Mouse (Mus musculus) lung, embryonic 16.5 days (tissue): ENCODE data around the gene Gm13290. TPM values are rescaled to one million over a fixed set of nuclear protein-coding genes. Genes with fewer than 3 reads are reported as not detected.
"Not testable (repeated sequence)": the region's sequence is repeated elsewhere in the genome, so short reads cannot be mapped to it uniquely, and the experiment has no call there.

Source experiments
- ATAC-seq: fragments of 200-750 bp; cut with Nextera tagmentation; 2 replicates; pipeline ENCODE4 v1.8.0; 2017; ENCODE audit warnings: low read depth, mild to moderate bottlenecking, moderate library complexity
- H3K27ac ChIP-seq: fragments of 300-500 bp; sonication (generic); 2 replicates; pipeline ENCODE4 v1.5.1; 2014; ENCODE audit warnings: mild to moderate bottlenecking, control low read depth, low read length
- H3K27me3 ChIP-seq: fragments of 300-500 bp; sonication (generic); 2 replicates; pipeline ENCODE4 v1.6.1; 2014; ENCODE audit warnings: low read depth, low read length, mixed read lengths; ENCODE audit not compliant: control insufficient read depth, insufficient read depth
- H3K36me3 ChIP-seq: fragments of 300-500 bp; sonication (generic); 2 replicates; pipeline ENCODE4 v1.6.1; 2014; ENCODE audit warnings: low read length; ENCODE audit not compliant: control insufficient read depth, insufficient read depth
- H3K4me1 ChIP-seq: fragments of 300-500 bp; sonication (generic); replicated peaks from 2 replicates; pipeline ENCODE4 v1.6.1; 2014; ENCODE audit warnings: low read length, mixed read lengths; ENCODE audit not compliant: control insufficient read depth, insufficient read depth
- H3K4me2 ChIP-seq: fragments of 300-500 bp; sonication (generic); 2 replicates; pipeline ENCODE4 v1.6.1; 2014; ENCODE audit warnings: low read depth, low read length, control low read depth
- H3K4me3 ChIP-seq: fragments of 300-500 bp; sonication (generic); 2 replicates; pipeline ENCODE4 v1.5.1; 2014; ENCODE audit warnings: mild to moderate bottlenecking, low read length, control low read depth
- H3K9ac ChIP-seq: fragments of 300-500 bp; sonication (generic); 2 replicates; pipeline ENCODE4 v1.6.1; 2014; ENCODE audit warnings: low read length, control low read depth
- H3K9me3 ChIP-seq: fragments of 300-500 bp; sonication (generic); 2 replicates; pipeline ENCODE4 v1.6.1; 2016; ENCODE audit warnings: low read length; ENCODE audit not compliant: control insufficient read depth
- WGBS: fragments of 180-500 bp; shearing (Covaris S2); extraction: QIAGEN DNeasy Blood & Tissue Kit; methylation state at CpG from one replicate; pipeline ENCODE4 v1.1.7; 2014; 5-methylcytosine and 5-hydroxymethylcytosine counted together
- polyA plus RNA-seq: library from polyadenylated mRNA; unstranded; fragments of >200 nt; fragmentation: Nextera tagmentation; extraction: Ambion mirVana; gene quantifications from 2 replicates; pipeline ENCODE4 v1.2.1, GENCODE M21; 2015

The Gm13290 gene
- polyA plus RNA-seq: 0.38 and 0.49 TPM in 2 replicates

- not testable (repeated sequence) for H3K4me1 ChIP-seq, H3K27me3 ChIP-seq, H3K36me3 ChIP-seq, H3K4me3 ChIP-seq, H3K9ac ChIP-seq, H3K27ac ChIP-seq, H3K9me3 ChIP-seq, ATAC-seq, H3K4me2 ChIP-seq
- no CpG with 5 or more reads among the region's 32 CpGs for WGBS
Observed at GRCm38 (mm10) chr4:88773534-88773933, at the start of gene Gm13290. Gm13290 (plus strand) TSS chr4:88773834.

DNA sequence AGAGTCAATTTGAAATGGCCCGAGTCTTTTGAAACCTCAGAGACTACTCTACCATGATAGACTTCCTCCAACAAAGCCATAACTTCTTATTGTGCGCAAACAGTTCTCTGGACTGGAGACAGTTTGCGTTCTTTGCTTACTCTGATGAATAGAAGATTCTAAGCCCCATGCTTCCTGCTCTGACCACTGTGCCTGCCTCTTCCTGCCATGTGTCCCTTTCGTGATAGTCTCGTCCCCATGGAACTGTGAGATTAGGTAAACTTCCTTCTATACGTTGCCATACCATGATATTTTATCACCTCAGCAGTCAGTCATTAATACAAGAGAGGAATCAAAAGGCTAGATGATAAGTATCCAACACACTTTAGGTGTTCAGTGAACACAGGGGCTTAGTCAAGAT is 46.9 kb upstream of the Gm13290 start:
- Histone ChIP-seq H3K9me3 (no peaks in the 10 kb centered on the region), H3K4me2 (no peak overlapping the region), H3K27me3 (no peaks in the 10 kb centered on the region), H3K9ac (no peak overlapping the region), H3K4me3 (no peak overlapping the region), H3K27ac (no peak overlapping the region), H3K36me3 (no peaks in the 10 kb centered on the region), H3K4me1 (no peaks in the 10 kb centered on the region)
- WGBS: 69% methylated on average over 6 of the region's 6 CpGs
- ATAC-seq: no peak

GRCm38 (mm10) chr4:88727324-88727723 is 46.3 kb upstream of the Gm13290 start:
- H3K4me3 ChIP-seq: no peak overlapping the region
- H3K27ac ChIP-seq: no peak overlapping the region
- H3K9me3 ChIP-seq: no peaks in the 10 kb centered on the region
- no peak overlapping the region for H3K9ac ChIP-seq
- no peak for ATAC-seq
- no peaks in the 10 kb centered on the region for H3K36me3 ChIP-seq
- 3% methylated on average over 1 of the region's 1 CpGs for WGBS
- no peak overlapping the region for H3K4me2 ChIP-seq
- no peaks in the 10 kb centered on the region for H3K27me3 ChIP-seq
- no peaks in the 10 kb centered on the region for H3K4me1 ChIP-seq

DNA sequence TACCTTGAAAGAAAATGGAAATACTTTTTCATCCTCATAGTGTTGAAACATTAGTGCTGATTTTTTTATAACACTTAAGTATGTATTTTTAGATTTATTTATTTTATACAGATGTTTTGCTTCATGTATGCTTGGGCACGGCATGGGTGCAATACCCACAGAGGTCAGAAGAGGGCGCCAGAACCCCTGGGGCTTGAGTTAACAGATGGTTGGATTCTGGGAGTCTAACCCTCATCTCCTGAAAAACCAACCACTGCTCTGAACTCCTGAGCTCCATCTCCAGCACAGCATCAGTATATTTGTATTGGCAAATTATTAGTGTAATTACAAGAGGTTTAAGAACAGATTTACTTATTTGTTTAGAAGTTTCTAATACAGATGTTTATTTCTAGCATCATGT is 35.2 kb upstream of the Gm13290 start:
- no peak overlapping the region for H3K4me2 ChIP-seq
- ATAC-seq: peak; percentile 57; the same call in 1 of the 2 replicates
- H3K27ac ChIP-seq: no peak overlapping the region
- no peak overlapping the region for H3K9ac ChIP-seq
- H3K36me3 ChIP-seq: no peaks in the 10 kb centered on the region
- H3K27me3 ChIP-seq: no peaks in the 10 kb centered on the region
- H3K9me3 ChIP-seq: no peaks in the 10 kb centered on the region
- no peak overlapping the region for H3K4me3 ChIP-seq
- H3K4me1 ChIP-seq: 0 out of 2 replicates have a peak, but pooled peaks cover 5% of the 10 kb centered on the region
- 4% methylated on average over 2 of the region's 2 CpGs for WGBS

GRCm38 (mm10) chr4:88739036-88739435 is 34.6 kb upstream of the Gm13290 start:
- 81% methylated on average over 6 of the region's 6 CpGs for WGBS
- H3K9ac ChIP-seq: no peak overlapping the region
- no peak overlapping the region for H3K4me3 ChIP-seq
- no peaks in the 10 kb centered on the region for H3K27me3 ChIP-seq
- H3K9me3 ChIP-seq: no peaks in the 10 kb centered on the region
- H3K36me3 ChIP-seq: no peaks in the 10 kb centered on the region
- no peak overlapping the region for H3K27ac ChIP-seq
- H3K4me2 ChIP-seq: no peak overlapping the region
- ATAC-seq: no peak
- H3K4me1 ChIP-seq: 0 out of 2 replicates have a peak, but pooled peaks cover 5% of the 10 kb centered on the region

- H3K4me3 ChIP-seq: no peak overlapping the region
- H3K27ac ChIP-seq: no peak overlapping the region
- no peak overlapping the region for H3K4me2 ChIP-seq
- 87% methylated on average over 4 of the region's 4 CpGs for WGBS
- 0 out of 2 replicates have a peak, but pooled peaks cover 5% of the 10 kb centered on the region for H3K4me1 ChIP-seq
- H3K9ac ChIP-seq: no peak overlapping the region
- no peaks in the 10 kb centered on the region for H3K27me3 ChIP-seq
- no peaks in the 10 kb centered on the region for H3K9me3 ChIP-seq
- no peaks in the 10 kb centered on the region for H3K36me3 ChIP-seq
- no peak for ATAC-seq
Observed at GRCm38 (mm10) chr4:88741426-88741825, 32.2 kb upstream of the Gm13290 start.

DNA sequence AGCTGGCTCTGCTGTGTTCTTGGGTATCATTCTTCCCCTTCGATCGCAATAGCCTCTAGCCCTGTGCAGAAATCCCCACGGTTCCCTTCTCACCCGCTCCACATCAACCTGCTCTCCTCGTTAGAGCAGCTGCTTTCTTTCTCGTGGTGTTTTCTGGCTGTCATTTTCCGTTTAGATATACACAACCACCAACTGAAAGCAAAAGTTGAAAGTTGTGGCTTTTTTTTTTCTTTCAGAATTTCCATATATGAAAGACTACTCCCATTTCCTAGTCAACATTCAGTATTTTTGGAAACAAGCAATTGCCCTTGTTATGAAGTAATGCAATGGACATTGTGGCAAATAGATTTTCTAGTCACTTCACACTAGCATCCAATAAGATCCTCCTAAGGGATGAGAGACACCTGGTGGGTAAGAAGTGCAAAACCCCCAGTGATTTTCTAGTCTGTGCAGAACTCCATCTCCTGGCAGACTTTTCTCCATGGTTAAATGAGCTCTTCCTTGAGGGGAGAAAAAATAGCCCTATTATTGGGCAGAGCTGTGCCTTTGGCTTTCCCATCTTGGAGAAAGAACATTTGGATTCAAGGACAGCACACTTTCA is 30.8 kb upstream of the Gm13290 start:
- Histone ChIP-seq H3K27me3 (no peaks in the 10 kb centered on the region), H3K36me3 (no peaks in the 10 kb centered on the region), H3K4me1 (0 out of 2 replicates have a peak, but pooled peaks cover 5% of the 10 kb centered on the region), H3K9me3 (no peaks in the 10 kb centered on the region), H3K9ac (no peak overlapping the region), H3K27ac (peak overlapping the region; percentile 7; the same call in 1 of the 2 replicates), H3K4me2 (no peak overlapping the region), H3K4me3 (no peak overlapping the region)
- WGBS: 54% methylated on average over 7 of the region's 7 CpGs
- ATAC-seq: 0 out of 2 replicates have a peak, but pooled peaks have one; percentile 38

GRCm38 (mm10) chr4:88744207-88744606 is 29.4 kb upstream of the Gm13290 start:
- Histone ChIP-seq H3K4me2 (no peak overlapping the region), H3K4me1 (0 out of 2 replicates have a peak, but pooled peaks cover 5% of the 10 kb centered on the region), H3K9me3 (no peaks in the 10 kb centered on the region), H3K27ac (no peak overlapping the region), H3K9ac (no peak overlapping the region), H3K36me3 (no peaks in the 10 kb centered on the region), H3K27me3 (no peaks in the 10 kb centered on the region), H3K4me3 (no peak overlapping the region)
- ATAC-seq: no peak
- 62% methylated on average over 3 of the region's 3 CpGs for WGBS

- 61% methylated on average over 6 of the region's 6 CpGs for WGBS
- no peaks in the 10 kb centered on the region for H3K9me3 ChIP-seq
- no peaks in the 10 kb centered on the region for H3K27me3 ChIP-seq
- no peaks in the 10 kb centered on the region for H3K4me1 ChIP-seq
- no peak overlapping the region for H3K27ac ChIP-seq
- H3K36me3 ChIP-seq: no peaks in the 10 kb centered on the region
- no peak overlapping the region for H3K4me2 ChIP-seq
- no peak overlapping the region for H3K4me3 ChIP-seq
- H3K9ac ChIP-seq: no peak overlapping the region
- no peak for ATAC-seq
Observed at GRCm38 (mm10) chr4:88749926-88750325, 23.7 kb upstream of the Gm13290 start.
